Mouse (Mus musculus): ENCODE measurements at regions not wholly inside any gene's neighbourhood (a gene's known extent, or its start where the extent isn't known, plus 50 kb on each side); places are given as distances from the start of the nearest gene placed in this dataset.

DNA sequence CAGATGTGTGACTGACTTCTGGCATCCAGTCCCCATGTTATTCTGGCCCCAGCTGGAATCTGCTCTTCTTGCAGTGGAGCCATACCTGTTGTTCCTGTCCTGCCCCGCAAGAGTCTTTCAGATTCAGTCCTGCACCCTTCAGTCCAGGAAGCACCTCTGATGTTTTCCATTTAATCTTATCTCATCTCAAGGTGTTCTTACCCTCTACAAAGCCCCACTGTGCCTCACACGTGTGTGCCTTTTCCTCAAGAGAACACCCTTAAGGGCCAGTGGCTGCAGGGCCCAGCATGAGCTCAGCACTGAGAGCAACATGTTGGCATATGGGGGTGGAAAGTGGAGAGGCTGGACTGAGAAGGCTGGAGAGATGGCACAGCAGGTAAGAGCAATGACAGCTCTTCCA, 126.8 kb downstream of the Tmem17 start:
- in situ Hi-C loops (cut with MboI; ENCODE audit: low sequenced_read_pairs), result loop anchor here (5.0 to 25.0 kb wide), 2 partner anchors 319 to 624 kb away; partner anchors contain the start of gene Xpo1

DNA sequence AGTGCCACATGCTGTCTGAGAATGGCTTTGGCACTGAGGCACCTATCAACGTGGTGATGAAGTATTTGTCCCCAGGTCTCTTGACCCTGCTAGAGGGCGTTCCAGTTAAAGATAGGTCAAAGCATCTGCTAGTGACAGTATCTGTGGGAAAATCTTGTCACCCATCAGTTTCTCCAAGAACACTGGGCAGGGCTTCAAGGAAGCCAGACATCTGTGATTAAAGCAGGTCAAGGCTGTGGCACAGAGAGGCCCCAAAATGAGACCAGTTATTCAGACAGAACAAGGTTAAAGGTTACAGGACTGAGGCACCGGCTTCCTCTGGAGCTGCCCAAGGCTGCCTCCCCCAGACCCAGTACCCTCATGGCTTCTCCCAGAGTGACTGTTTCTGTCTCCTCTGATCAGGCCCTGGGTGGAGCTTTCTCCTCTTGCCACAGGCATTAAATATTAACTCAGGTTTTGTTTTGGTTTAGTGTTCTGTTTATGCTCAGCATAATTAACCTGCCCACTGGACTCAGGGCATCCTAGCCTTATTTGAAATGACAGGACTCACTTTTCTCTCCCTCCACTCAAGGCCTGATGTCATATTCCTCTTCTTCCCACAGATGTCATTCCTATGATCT, 128.6 kb downstream of the Tmem17 start:
- in situ Hi-C loops (cut with MboI; ENCODE audit: low sequenced_read_pairs), result loop anchor here (25.0 kb wide), 1 partner anchor 622 kb away; the partner anchor contains the start of gene Xpo1

DNA sequence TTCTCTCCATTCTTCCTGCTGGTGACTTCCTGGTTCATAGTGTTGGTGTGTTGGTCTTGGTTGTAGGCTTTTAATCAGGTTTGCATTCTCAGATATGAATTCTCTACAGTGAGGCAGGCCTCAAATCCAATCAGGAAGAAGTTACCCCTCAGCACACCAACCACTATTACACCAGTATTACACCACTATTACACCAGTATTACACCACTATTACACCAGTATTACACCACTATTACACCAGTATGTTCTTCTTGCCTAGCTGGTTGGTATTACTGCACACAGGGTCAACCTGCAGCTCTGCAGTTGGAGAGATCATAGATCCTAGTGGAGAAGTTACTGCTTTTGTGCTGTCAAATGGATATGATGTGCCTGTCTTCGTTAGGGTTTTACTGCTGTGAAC, 129.6 kb downstream of the Tmem17 start:
- in situ Hi-C loops (cut with MboI; ENCODE audit: low sequenced_read_pairs), result loop anchor here (25.0 kb wide), 1 partner anchor 621 kb away; the partner anchor contains the start of gene Xpo1

DNA sequence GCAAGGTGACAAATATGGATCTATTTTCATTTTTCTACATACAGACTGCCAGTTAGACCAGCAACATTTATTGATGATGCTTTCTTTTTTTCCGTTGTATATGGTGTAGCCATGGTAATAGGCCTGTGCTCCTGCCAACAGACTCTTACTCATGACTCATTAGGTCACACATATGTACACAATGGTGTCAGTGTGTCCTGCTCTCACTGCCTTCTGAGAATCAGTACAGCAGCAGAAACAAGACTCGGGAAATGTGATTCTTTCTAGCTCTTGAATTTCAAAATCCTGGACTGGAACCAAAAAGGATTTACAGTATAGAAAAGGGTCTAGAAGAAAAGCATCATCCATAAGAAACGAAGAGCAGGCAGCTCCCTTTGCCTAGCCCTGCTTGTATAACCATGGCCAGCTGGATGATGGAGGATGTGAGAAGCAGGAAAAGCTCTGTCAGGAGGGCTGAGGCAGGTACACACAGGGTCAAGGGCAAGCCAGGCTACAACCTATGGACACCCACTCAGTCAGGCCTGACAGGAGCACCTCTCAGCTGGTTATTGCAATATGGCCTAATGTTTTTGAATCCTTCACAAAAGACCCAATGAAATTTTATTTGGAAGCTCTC, 132.2 kb downstream of the Tmem17 start:
- in situ Hi-C loops (cut with MboI; ENCODE audit: low sequenced_read_pairs), result loop anchor here (25.0 kb wide), 1 partner anchor 618 kb away; the partner anchor contains the start of gene Xpo1

DNA sequence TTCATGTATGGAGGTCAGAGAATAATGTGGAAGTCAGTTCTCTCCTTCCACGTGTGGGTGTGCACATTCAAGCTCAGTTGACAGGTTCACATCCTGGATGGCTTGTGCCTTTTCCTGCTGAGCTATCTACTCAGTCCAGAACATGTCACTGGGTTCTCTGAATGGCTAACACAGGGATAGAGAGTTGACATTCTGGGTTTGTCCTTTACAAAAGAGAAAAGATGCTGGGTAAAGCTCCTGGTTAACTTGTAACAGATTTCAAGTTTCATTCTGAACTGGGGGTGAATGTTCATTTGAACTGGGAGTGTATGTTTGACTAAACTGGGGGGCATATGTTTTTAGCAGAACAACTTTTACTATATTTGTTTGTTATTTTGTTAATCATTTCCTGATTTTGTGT, 133.0 kb downstream of the Tmem17 start:
- in situ Hi-C loops (cut with MboI; ENCODE audit: low sequenced_read_pairs), result loop anchor here (25.0 kb wide), 1 partner anchor 617 kb away; the partner anchor contains the start of gene Xpo1

DNA sequence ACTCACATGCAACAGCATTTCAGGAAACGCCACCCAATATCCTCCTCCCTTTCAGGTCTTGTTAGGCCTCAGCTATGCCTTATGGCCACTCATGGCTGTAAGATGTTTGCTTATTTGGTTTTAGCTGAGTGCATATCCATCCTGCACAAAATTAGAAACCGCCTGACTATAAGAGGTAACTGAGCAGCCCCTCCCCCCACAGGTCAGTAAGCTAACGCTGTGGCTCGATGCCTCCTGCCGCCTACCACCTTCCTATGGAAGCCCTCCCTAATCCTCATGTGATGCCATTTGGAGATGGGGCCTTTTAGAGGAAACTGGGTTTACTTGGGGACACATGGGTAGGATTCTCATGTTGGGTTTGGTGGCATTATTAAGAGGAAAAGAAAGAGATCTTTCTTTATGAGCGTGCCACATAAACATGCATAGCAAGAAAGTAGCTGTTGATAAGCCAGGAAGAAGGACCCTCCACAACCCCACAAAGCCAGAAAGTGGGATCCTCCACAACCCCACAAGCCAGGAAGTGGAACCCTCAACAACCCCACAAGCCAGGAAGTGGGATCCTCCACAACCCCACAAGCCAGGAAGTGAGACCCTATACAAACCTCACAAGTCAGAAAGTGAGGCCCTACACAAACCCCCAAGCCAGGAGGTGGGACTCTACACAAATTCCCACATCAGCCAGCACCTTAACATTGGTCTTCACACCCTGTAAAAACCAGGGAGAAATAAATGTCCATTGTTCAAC, 134.5 kb downstream of the Tmem17 start:
- in situ Hi-C loops (cut with MboI; ENCODE audit: low sequenced_read_pairs), result loop anchor here (25.0 kb wide), 1 partner anchor 616 kb away; the partner anchor contains the start of gene Xpo1

DNA sequence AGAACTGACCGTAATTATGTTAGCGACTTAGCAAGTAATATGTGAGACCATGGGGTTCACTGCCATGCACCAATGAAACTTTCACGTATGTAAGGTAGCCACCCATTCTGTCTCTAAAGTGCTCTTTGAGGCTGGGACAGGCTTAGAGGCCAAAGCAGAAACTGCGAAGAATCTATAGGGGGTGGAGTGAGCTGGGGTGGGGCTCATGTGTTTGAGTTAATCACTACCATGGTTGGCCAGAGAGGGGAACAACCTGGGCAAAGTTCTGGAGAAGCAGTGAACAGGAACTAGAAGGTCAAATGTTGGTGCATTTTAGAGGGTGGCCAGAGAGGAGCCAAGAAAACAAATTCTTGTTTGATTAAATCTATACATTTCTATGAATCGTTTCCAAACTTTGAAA, 136.4 kb downstream of the Tmem17 start:
- in situ Hi-C loops (cut with MboI; ENCODE audit: low sequenced_read_pairs), result loop anchor here (25.0 kb wide), 1 partner anchor 614 kb away; the partner anchor contains the start of gene Xpo1

DNA sequence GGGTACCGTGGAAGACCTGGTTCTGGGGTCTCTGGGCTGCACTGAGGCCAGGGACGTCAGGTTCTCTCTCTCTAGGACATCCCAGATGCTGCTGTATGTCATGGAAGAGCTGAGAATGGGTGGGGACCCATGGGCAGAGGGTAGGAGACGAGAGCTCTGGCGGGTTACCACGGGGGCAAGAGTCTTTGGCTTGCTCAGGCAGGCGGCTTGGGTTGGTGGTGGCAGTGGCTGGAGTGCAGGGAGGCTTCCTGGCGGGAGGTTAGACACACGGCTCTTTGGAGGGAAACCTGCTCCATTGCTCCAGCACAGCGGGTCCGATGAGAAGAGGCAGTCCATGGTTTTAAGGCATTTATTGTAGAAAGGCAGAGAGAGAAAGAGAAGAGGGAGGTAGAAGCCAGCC, 138.9 kb downstream of the Tmem17 start:
- in situ Hi-C loops (cut with MboI; ENCODE audit: low sequenced_read_pairs), result no loop called here

DNA sequence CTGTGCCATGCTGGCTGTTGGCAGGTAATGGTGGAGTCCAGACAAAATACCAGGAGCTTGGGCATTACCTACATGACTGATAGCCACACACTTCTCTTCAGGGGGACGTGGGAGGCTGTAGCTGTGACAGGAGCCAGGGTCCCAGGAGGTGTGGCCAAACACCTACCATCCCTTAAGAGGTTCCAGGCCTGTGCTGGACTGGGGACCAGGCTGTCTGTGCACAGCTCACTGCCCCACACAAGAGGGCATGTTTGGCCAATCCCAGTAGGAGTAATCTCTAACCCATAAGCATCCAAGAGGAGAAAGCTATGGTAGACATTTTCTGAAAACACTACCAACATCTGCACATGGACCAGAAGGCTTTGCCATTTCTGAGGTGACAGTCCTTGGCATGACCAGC, 139.4 kb downstream of the Tmem17 start:
- in situ Hi-C loops (cut with MboI; ENCODE audit: low sequenced_read_pairs), result no loop called here

DNA sequence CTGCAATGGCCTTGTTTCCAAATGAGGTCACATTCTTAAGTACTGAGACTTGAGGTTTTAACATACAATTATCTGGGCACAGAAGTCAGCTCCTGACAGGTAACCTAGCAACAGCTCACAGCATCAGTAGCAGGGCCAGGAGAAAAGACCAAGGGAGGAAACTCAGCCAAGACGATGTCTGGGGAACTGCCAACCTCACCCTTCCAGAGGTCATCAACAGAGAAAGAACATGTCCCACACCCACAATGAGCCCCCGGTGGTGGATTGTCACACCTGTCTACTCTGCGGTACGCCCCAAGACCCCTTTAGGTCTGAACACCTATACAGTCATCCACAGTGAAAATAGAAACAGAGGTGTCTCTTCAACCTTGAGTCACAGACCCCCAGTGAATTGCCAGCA, 140.0 kb downstream of the Tmem17 start:
- in situ Hi-C loops (cut with MboI; ENCODE audit: low sequenced_read_pairs), result no loop called here

DNA sequence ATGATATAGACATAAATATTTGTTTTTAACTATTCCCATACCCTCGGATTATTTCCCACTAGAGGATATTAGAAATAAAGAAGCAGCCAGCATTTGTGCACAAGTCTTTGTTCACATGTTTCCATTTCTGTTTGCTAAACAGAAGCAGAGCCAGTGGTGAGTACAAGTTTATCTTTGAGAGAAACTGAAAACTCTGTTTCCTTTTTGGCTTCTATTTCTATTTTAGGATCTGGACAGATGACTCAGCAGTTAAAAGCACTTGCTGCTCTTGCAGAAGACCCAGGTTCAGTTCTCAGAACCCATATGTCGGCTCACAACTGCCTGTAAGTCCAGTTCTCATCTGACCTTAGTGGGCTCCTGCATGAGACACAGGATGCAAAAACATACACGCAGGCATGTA, 141.0 kb downstream of the Tmem17 start:
- in situ Hi-C loops (cut with MboI; ENCODE audit: low sequenced_read_pairs), result no loop called here

DNA sequence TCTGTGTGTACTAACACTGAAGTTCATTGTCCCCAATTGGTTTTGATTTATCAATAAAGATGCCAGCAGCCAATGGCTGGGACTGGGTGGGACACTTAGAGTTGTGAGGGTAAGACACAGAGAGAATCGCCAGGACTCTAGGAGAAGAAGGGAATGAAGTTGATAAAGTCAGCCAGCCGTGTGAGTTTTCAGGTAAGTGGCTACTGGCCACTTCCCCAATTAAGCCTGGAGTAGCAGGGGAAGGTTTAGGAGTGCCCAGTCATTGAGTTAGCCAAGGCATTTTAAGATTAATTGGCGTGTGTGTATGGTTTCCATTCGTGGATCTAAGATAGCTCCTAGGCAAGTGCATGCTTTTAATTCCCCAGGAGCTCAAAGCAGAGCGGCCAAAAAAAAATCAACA, 141.5 kb downstream of the Tmem17 start:
- in situ Hi-C loops (cut with MboI; ENCODE audit: low sequenced_read_pairs), result no loop called here

DNA sequence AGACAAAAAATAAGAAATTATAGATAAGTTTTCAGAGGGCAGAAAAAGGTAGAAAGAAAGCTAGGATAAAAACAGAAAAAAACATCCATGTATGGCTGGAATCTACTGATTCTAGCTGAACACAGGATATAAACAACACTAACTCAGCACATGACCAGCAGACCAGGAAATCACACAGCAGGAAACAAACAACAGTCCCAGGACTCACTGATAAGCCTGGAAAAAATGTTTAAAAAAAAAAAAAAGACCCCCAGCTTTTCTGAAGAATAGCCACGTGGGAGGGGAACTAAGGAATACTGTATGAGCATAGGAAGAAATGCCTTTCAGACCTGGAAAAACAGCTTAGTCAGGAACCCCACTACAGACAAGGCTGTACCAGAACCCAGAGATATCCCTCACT, 145.7 kb downstream of the Tmem17 start:
- in situ Hi-C loops (cut with MboI; ENCODE audit: low sequenced_read_pairs), result no loop called here

DNA sequence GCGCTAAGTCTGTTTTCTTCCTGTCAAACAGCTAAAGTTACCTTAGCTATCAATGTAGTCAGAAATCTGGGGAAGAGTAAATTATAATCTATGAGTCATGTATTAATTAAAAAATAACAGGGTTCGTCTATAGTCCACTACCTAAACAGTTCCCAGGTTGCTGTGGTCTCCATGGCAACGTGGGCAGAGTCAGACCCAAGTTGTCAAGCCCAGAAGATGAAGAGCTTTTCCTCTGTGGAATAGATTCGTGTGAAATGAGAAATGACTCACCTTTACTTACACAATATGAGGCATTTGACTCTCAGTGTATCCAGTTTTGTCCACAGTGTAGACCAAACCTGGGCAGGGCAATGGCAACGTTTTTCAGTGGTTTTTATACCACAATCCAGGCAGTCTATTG, 149.2 kb downstream of the Tmem17 start:
- in situ Hi-C loops (cut with MboI; ENCODE audit: low sequenced_read_pairs), result no loop called here

DNA sequence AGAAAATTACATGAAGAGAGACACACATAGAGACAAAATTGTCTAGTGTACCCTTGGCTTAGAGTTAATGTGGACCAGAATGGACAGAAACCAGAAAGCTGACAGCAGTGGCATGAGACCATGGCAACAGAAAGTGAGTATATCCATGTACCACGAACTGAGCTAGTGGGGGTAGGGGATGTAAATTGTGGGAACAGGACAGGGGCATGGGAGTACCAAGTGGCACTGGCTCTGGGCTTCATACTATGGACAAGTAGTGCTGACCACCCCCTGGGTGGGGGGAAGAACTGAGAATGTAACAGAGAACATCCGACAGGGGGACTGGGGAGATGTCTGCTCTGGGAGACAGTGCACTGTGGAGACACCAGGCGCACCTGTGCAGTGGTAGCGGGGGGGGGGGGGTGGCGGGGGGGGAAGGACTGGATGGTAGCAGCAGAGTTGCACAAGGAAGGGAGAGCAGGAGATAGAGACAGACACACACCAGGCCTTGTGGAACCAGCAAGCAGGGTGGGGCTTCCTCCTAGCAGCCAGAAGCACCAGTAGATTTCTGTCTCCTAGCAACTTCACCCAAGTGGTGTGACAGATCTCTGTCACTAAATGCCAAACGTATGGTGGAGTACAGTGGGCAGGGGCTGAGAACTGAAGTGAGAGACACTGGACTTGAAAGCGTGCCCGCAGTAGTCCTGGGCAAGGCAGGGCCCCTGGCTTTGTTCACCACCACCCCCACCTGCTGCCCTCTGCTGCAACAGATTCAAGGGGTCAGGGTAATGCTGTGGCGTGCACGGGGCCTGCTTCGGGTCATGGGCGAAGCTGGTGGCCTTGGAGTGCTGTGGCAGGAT, 150.0 kb downstream of the Tmem17 start:
- in situ Hi-C loops (cut with MboI; ENCODE audit: low sequenced_read_pairs), result no loop called here

DNA sequence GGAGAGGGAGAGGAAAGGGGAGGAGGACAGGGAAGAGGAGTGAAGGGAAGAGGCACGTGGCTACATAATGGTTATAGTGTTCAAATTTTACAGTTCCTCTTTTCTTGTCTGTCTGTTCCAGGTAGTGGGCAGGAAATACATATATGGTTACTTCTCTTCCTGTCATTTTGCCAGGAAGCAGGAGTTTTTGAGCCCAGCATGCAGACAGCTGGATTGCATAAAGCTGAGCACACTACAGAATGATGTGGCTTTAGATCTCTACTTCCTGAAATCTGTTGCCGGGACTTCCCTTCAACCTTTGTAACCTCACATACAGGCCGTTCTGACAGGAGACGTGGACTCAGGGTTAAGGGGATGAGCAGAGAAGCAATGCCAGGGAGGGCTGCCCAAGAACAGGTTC, 154.1 kb downstream of the Tmem17 start:
- in situ Hi-C loops (cut with MboI; ENCODE audit: low sequenced_read_pairs), result no loop called here

DNA sequence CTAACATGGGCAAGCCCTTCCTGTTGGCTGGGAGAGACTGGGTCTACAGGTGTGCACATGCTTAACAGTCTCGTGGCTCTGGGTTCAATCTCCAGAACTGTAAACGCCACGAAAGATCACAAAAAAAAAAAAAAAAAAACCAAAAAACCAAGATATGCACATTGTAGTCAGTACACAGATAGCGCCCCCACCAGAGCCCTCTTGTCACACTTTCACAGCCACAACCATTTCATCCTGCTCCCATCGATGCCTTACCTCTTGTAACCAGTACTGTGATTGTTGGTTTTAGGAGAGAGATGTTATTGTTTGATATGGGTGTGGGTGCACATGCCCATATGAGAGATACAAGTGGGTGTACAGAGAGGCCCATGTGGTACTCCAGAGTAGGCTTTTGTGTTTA, 154.5 kb downstream of the Tmem17 start:
- in situ Hi-C loops (cut with MboI; ENCODE audit: low sequenced_read_pairs), result no loop called here

DNA sequence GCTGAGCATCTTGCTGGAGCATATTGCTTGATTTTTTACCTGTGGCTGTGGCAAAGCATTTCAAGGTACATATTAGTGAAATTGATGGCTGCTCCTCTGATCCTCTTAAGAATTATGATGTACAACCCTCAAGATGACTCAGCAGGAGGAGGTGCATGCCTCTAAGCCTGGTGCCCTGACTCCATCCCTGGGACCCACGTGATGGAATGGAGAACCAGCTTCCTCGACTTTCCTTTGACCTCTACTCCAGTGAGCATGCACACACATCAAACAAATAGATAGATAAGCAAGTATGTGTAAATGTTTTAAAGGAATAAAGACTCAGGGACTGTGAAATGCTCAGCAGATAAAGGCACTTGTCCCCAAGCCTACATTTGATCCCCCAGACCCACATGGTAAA, 156.3 kb downstream of the Tmem17 start:
- in situ Hi-C loops (cut with MboI; ENCODE audit: low sequenced_read_pairs), result no loop called here

DNA sequence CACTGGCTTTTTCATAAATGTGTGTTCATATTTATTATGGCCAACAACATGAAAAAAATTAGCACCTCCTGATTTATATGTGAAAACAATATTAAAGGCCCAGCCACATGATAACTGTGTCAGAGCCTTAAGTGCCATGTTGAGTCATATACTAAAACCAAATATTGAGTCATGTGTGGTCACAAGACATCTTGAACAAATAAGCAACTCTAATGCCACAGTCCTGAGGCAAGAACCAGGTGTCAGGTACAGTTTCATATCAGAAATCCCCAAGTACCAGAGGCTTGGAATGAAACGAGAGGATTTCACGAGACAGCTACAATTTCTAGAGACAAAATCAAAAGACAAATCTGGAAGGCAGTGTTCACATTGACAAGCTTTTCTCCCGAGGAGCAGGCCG, 157.4 kb downstream of the Tmem17 start:
- in situ Hi-C loops (cut with MboI; ENCODE audit: low sequenced_read_pairs), result no loop called here

DNA sequence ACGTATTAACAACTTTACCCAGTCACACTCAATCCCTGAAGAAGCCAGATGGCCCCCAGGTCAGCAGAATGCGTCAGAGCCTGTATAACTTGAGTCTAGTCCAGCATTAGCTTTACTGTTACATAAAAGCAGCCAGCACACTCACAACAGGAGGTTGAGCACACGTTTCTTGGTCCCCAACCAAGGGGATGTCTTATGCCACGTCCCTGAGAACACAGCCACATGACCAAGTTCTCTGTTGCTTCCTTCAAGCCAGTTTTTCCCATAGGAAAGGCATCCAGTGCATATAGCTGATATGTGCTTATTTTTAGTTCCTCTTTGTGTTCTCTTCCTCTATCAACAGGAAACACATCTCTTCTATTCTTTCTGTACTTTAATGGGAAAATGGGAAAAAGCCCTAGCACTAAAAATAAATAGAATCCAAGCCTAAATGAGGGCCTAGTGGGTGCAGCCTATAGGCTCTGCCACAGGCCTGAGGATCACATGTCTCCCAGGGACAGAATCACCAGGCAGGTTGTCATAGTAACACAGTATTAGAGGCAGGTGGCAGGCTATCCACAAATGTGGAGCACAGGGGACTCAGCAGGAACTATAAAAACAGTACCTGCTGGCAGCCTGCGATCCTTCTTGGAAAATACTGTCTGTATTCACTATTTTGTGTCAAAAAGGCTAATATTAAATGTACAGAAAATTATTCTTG, 160.1 kb downstream of the Tmem17 start:
- in situ Hi-C loops (cut with MboI; ENCODE audit: low sequenced_read_pairs), result no loop called here
